Mouse (Mus musculus) liver, embryonic 14.5 days (tissue): ENCODE measurements around the gene Pqlc2. TPM values are rescaled to one million over a fixed set of nuclear protein-coding genes. Genes with fewer than 3 reads are reported as not detected.

ENCODE experiments used
- ATAC-seq: fragments of 200-750 bp; cut with Nextera tagmentation; 2 replicates; pipeline ENCODE4 v1.8.0; 2017; ENCODE audit warnings: moderate number of reproducible peaks, mild to moderate bottlenecking, moderate library complexity; ENCODE audit not compliant: insufficient read depth
- DNase-seq, 3 experiments: peaks; one replicate each; pipeline ENCODE4 v3.0.0-alpha.2; 2012 to 2013; ENCODE audit warnings: low read depth in 3 of 3, low spot score in 3 of 3
- H3K27ac ChIP-seq: fragments of 300-500 bp; sonication (generic); 2 replicates; pipeline ENCODE4 v1.5.1; 2014; ENCODE audit warnings: moderate library complexity, mild to moderate bottlenecking, control low read depth, inconsistent platforms
- H3K27me3 ChIP-seq: fragments of 300-500 bp; sonication (generic); 2 replicates; pipeline ENCODE4 v1.6.1; 2014; ENCODE audit warnings: mild to moderate bottlenecking, low read length, moderate library complexity; ENCODE audit not compliant: control insufficient read depth, insufficient read depth
- H3K36me3 ChIP-seq: fragments of 300-500 bp; sonication (generic); replicated peaks from 2 replicates; pipeline ENCODE4 v1.6.1; 2014; ENCODE audit warnings: low read depth; ENCODE audit not compliant: control insufficient read depth, insufficient read depth
- H3K4me1 ChIP-seq, 2 experiments: fragments of 200-500 bp in 1 of 2; fragments of 300-500 bp in 1 of 2; sonication (generic) in 1 of 2; replicated peaks; 2 replicates each; pipeline ENCODE4 v1.6.1; 2012 to 2014; ENCODE audit warnings: antibody characterized with exemption in 1 of 2, inconsistent platforms in 1 of 2, low read length in 1 of 2; ENCODE audit not compliant: control insufficient read depth in 2 of 2, insufficient read depth in 2 of 2
- H3K4me2 ChIP-seq: fragments of 300-500 bp; sonication (generic); 2 replicates; pipeline ENCODE4 v1.6.1; 2014; ENCODE audit warnings: low read depth, mild to moderate bottlenecking, control low read depth, moderate library complexity
- H3K4me3 ChIP-seq, 2 experiments: fragments of 200-500 bp in 1 of 2; fragments of 300-500 bp in 1 of 2; sonication (generic) in 1 of 2; 2 replicates each; pipeline ENCODE4 v1.5.1; 2012 to 2014; ENCODE audit warnings: low read depth in 2 of 2, low read length in 2 of 2, mild to moderate bottlenecking in 2 of 2, control low read depth in 1 of 2, inconsistent platforms in 1 of 2, moderate library complexity in 1 of 2; ENCODE audit not compliant: insufficient read depth in 1 of 2
- H3K9ac ChIP-seq: fragments of 300-500 bp; sonication (generic); replicated peaks from 2 replicates; pipeline ENCODE4 v1.6.1; 2014; ENCODE audit warnings: mild to moderate bottlenecking, control low read depth, moderate library complexity
- H3K9me3 ChIP-seq: fragments of 300-500 bp; sonication (generic); 2 replicates; pipeline ENCODE4 v1.6.1; 2016; ENCODE audit warnings: low read length, mixed read lengths; ENCODE audit not compliant: control insufficient read depth
- CTCF ChIP-seq: IDR thresholded peaks from 2 replicates; pipeline ENCODE4 v1.5.1; 2016; ENCODE audit warnings: antibody characterized with exemption, low read depth, control low read depth
- EP300 ChIP-seq: IDR thresholded peaks from 2 replicates; pipeline ENCODE4 v1.6.1; 2016; ENCODE audit warnings: antibody characterized with exemption, low read depth
- WGBS: fragments of 180-500 bp; shearing (Covaris S2); extraction: QIAGEN DNeasy Blood & Tissue Kit; methylation state at CpG from one replicate; pipeline ENCODE4 v1.1.7; 2014; ENCODE audit not compliant: insufficient replicate concordance; 5-methylcytosine and 5-hydroxymethylcytosine counted together
- polyA plus RNA-seq, 2 experiments: library from polyadenylated mRNA; depleted of rRNA in 1 of 2; stranded (reverse) in 1 of 2; unstranded in 1 of 2; fragments of >200 nt; fragmentation: Nextera tagmentation in 1 of 2; extraction: Ambion mirVana in 1 of 2; gene quantifications; 2 replicates each; pipeline versions ENCODE4 v1.2.1 to v1.2.3; 2012 to 2014

Pqlc2 gene
- polyA plus RNA-seq, 2 experiments: 8.1 to 8.6 TPM

DNA sequence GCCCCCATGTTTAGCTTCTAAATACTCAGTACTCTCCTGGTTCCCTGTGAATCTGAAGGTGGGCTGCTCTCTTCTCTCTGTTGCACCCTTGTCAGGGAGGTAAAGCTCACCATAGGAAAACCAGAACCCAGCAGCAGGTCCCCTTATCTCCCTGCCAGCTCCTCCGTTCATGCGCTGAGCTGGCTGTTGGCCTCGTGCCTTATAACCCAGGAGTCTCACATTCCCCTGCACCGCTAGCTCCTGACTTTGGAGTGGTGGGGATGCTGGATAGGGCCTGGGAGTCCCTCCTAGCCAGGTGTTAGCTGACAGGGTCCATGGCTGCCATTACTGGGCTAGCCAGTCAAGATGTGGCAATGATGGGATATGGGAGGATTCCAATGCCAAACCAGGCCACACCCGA is 24.3 kb downstream of the Pqlc2 start:
- Histone ChIP-seq H3K27ac (no peak overlapping the region), H3K4me1 (no peaks in the 10 kb centered on the region), H3K4me3 (no peak overlapping the region), H3K4me2 (no peak overlapping the region), H3K27me3 (no peaks in the 10 kb centered on the region), H3K36me3 (peaks cover 6% of the 10 kb centered on the region; the same call in 1 of the 2 replicates), H3K9me3 (no peaks in the 10 kb centered on the region), H3K9ac (no peak overlapping the region)
- ATAC-seq: no peak
- 66% methylated on average over 5 of the region's 5 CpGs for WGBS
- TF ChIP-seq CTCF (no peak), EP300 (no peak)
- DNase-seq: no peak

- H3K4me3 ChIP-seq: no peak overlapping the region
- ATAC-seq (no peak), DNase-seq (no peak)
- no peak overlapping the region for H3K27ac ChIP-seq
- H3K36me3 ChIP-seq: peaks cover 11% of the 10 kb centered on the region
- no peaks in the 10 kb centered on the region for H3K27me3 ChIP-seq
- H3K4me1 ChIP-seq: no peaks in the 10 kb centered on the region
- no peaks in the 10 kb centered on the region for H3K9me3 ChIP-seq
- no peak overlapping the region for H3K9ac ChIP-seq
- WGBS: 87% methylated on average over 15 of the region's 15 CpGs
- TF ChIP-seq CTCF: no peak
- no peak for TF ChIP-seq EP300
- no peak overlapping the region for H3K4me2 ChIP-seq
Observed at GRCm38 (mm10) chr4:139284877-139285276, 25.6 kb downstream of the Pqlc2 start.

GRCm38 (mm10) chr4:139282955-139283417 is 27.5 kb downstream of the Pqlc2 start:
- Histone ChIP-seq H3K27ac (no peak overlapping the region), H3K4me3 (no peak overlapping the region), H3K9ac (no peak overlapping the region), H3K27me3 (no peaks in the 10 kb centered on the region), H3K4me1 (no peaks in the 10 kb centered on the region), H3K4me2 (no peak overlapping the region), H3K9me3 (no peaks in the 10 kb centered on the region), H3K36me3 (peaks cover 11% of the 10 kb centered on the region)
- no peak for DNase-seq
- no peak for TF ChIP-seq EP300
- TF ChIP-seq CTCF: no peak
- ATAC-seq: no peak
- 70% methylated on average over 6 of the region's 6 CpGs for WGBS

- no peak overlapping the region for H3K27ac ChIP-seq
- H3K4me3 ChIP-seq: no peak overlapping the region
- no peak overlapping the region for H3K9ac ChIP-seq
- no peaks in the 10 kb centered on the region for H3K4me1 ChIP-seq
- 84% methylated on average over 16 of the region's 16 CpGs for WGBS
- H3K36me3 ChIP-seq: peaks cover 9% of the 10 kb centered on the region
- TF ChIP-seq EP300: no peak
- no peak for TF ChIP-seq CTCF
- H3K4me2 ChIP-seq: no peak overlapping the region
- DNase-seq: no peak
- no peaks in the 10 kb centered on the region for H3K27me3 ChIP-seq
- H3K9me3 ChIP-seq: no peaks in the 10 kb centered on the region
- no peak for ATAC-seq
Observed at GRCm38 (mm10) chr4:139281791-139282345, 28.6 kb downstream of the Pqlc2 start.

GRCm38 (mm10) chr4:139280530-139280929 is 30.0 kb downstream of the Pqlc2 start:
- no peak overlapping the region for H3K27ac ChIP-seq
- DNase-seq: no peak
- ATAC-seq: no peak
- TF ChIP-seq EP300 (no peak), CTCF (no peak)
- H3K9me3 ChIP-seq: no peaks in the 10 kb centered on the region
- no peaks in the 10 kb centered on the region for H3K27me3 ChIP-seq
- no peak overlapping the region for H3K9ac ChIP-seq
- H3K4me1 ChIP-seq: no peaks in the 10 kb centered on the region
- H3K36me3 ChIP-seq: peaks cover 9% of the 10 kb centered on the region
- 86% methylated on average over 12 of the region's 12 CpGs for WGBS
- no peak overlapping the region for H3K4me2 ChIP-seq
- no peak overlapping the region for H3K4me3 ChIP-seq
